Mouse (Mus musculus) hindlimb bud, embryonic 11.5 days (tissue): ENCODE data around the gene Farp2.

Experiments used
- DNase-seq: peaks from one replicate; pipeline ENCODE4 v3.0.0-alpha.2; 2012; ENCODE audit warnings: low read depth, low spot score; ENCODE audit errors: extremely low spot score

The Farp2 gene

GRCm38 (mm10) chr1:93551427-93551826, 39.5 kb downstream of the Farp2 start:
- no peak for DNase-seq

GRCm38 (mm10) chr1:93563224-93563623, 51.3 kb downstream of the Farp2 start:
- no peak for DNase-seq

GRCm38 (mm10) chr1:93563649-93564048, 51.8 kb downstream of the Farp2 start:
- no peak for DNase-seq

GRCm38 (mm10) chr1:93564781-93565180, 52.9 kb downstream of the Farp2 start:
- no peak for DNase-seq

- no peak for DNase-seq
Observed at GRCm38 (mm10) chr1:93567013-93567412, 55.1 kb downstream of the Farp2 start.

DNA sequence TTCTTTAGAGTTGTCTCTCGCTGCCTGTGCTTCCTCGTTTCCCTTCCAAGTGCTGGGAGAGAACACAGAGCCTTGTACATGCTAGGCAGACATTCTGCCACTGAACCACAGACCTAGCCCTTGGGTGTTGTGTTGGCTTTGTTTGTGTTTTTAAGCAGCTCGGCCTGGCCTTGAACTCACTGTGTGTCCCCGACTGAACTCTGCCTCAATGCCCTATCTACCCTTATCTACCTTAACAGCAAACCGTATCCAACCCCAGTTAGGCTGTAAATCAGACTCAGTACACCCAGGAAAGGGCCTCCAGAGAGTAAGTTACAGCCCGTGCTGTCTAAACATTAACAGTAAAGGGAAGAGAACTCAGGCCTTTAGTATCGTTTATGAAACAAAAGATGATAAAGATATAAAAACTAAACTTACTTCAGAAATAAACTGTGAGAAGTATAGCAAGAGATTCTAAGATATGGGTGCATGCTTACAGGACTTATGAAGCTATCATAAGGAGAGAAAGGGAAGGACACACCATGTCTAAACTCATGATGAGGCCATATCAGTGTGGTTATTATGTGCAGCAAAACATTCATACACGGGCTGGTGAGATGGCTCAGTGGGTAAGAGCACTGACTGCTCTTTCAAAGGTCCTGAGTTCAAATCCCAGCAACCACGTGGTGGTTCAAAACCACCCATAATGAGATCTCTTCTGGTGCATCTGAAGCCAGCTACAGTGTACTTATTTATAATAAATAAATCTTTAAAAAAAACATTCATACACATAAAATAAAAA, 56.0 kb downstream of the Farp2 start:
- DNase-seq: no peak

GRCm38 (mm10) chr1:93577066-93577465, 65.2 kb downstream of the Farp2 start:
- no peak for DNase-seq

DNA sequence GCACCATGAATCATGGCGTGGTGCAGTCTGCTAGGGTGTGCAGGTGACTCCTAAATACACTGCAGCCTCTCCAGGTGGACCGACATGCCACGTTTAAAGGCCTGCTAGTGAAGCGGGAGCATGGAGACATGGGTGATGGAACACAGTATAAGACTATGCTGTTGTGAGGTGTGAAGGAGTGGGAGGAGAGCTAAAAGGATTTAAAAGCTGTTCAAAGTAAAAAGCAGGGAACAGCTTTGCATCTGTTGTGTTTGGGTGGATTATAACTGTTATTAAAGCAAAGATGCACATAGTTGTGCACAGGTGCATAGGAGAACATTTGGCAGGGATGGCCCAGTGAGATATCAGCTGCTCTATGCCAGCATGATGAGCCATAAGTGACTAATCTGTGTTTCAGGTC, 66.0 kb downstream of the Farp2 start:
- no peak for DNase-seq

- DNase-seq: no peak
Observed at GRCm38 (mm10) chr1:93581545-93581944, 69.7 kb downstream of the Farp2 start.

DNA sequence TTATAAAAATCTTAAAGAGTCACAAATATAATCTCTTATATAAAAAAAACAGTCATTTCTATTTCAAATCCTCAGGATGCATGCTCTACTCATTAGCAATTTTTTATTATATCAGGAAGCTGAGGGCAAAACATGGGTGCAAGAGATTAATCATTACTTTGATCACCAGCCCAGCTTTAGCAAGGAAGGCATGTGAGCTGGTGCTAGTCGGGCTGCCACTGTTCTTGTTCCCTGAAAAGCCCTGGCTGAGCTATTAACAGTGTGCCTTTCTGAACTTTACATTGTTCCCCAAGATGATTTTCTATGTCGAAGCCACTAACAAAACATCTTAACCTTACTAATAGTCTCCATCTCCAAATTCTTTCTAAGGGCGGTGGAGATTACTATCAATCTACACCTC, 76.5 kb downstream of the Farp2 start:
- DNase-seq: no peak

DNA sequence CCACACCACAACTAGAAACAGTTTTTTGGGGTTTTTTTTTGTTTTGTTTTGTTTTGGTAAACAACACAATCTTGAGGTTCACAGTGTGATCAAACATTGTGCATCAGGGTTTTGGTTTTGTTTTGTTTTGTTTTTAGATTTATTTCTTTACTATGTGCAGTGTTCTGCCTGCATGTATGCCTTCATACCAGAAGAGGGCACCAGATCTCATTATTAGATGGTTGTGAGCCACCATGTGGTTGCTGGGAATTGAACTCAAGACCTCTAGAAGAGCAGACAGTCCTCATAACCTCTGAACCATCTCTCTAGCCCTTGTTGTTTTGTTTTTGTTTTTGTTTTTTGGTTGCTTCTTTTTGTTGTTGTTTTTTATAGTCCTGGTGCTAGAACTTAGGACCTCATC, 82.1 kb downstream of the Farp2 start:
- no peak for DNase-seq

GRCm38 (mm10) chr1:93595916-93596315, 84.0 kb downstream of the Farp2 start:
- no peak for DNase-seq

- no peak for DNase-seq
Observed at GRCm38 (mm10) chr1:93602911-93603310, 91.0 kb downstream of the Farp2 start.

GRCm38 (mm10) chr1:93603921-93604320, 92.0 kb downstream of the Farp2 start:
- no peak for DNase-seq

DNA sequence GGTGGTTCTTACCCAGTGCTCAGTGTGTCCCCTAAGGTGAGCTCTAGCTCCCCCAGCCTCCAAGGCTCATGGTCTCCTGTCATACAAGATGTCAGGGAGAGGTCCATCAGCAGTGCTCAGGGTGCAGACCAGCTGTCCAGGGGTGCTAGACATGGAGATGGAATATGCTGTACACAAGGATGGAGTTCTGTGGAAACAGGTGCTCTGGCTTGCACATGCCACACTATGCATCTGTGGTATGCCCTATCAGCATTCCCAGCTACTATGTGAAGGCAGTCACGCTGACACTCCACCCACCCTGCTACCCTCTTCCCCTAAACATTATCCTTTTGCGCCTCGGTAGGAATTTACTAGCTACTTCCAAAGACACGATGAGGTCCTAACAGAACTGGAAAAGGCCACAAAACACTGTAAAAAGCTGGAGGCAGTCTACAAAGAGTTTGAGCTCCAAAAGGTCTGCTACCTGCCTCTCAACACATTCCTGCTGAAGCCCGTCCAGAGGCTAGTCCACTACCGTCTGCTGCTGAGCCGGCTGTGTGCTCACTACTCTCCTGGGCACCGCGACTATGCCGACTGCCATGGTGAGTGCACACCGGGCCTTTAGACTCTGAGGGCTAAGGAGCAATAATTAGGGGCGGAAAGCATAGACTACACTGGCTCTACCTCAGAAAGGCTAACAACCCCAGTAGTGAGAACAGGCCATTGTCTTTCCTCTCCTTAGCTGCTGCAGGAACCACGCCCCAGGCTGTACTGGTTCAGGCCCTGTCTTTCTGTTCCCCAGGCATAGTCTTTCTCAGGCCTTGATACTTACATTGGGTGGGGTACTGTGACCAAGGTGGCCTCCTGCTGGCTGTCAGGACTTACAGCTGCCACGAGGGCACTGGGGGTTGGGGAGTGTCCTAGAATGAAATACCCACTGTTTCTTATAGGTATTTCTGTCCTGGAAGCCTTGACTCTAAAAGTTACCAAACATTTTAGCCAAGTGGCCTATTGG, 95.5 kb downstream of the Farp2 start:
- no peak for DNase-seq

DNA sequence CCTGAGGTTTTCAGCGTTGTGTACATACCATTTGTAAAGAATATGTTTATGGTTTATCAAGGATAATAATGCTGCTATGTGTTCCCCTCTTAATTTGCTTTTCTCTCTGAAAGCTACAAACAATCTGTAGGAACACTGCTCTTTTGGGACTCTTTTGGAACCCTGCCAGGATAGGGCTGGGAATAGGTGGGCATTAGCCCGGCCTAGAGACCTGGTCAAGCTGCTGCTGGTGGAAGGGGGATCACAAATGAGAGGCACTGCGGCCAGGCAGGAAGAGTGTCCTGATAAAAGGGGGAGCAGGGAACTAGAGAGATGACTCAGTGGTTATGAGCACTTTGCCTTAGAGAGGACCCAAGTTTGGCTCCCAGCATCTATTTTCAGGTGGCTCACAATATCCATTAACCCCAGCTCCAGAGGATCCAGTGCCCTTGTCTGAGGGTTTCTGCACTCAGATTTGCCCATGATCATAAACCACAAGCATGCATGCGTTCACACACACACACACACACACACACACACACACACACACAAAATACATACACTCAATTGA, 96.9 kb downstream of the Farp2 start:
- no peak for DNase-seq

GRCm38 (mm10) chr1:93609762-93610161, 97.9 kb downstream of the Farp2 start:
- DNase-seq: no peak

DNA sequence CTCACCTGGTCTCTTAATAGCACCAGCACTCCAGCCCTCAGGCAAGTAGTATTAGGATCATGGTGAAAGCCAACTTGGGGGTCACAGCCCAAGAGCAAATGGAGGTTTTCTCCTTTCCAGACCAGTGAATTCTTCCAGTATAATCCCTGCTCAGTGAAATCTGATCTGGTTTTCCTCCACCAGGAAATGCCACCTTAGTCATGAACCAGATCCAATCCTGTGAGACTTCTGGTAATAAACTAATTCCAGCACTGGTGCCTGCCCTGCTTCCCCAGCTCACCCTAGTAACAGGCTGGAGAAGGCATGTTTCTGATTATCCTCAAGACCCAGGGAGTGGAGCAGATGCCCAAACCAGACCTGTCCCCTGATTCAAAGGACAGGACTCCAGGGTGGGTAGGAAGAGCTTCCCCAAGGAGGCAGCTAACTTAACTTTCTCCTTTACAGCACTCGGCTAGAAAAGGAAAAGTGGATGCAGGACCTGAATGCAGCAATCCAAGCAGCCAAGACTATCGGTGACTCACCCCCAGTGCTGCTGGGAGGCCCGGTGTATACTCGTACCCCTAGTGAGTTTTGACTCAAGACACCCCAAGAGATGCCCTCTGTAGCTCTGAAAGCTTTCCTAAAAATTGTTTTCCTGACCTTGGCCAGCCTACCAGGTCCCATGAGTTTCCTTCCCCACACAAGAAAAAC, 106.3 kb downstream of the Farp2 start:
- peak; percentile 68 for DNase-seq

- no peak for DNase-seq
Observed at GRCm38 (mm10) chr1:93618948-93619347, 107.1 kb downstream of the Farp2 start.

GRCm38 (mm10) chr1:93624502-93624901, 112.6 kb downstream of the Farp2 start:
- DNase-seq: no peak

- no peak for DNase-seq
Observed at GRCm38 (mm10) chr1:93630796-93631195, 118.9 kb downstream of the Farp2 start.
